Mouse (Mus musculus): ENCODE data around the gene Ppp2r5d. TPM values are rescaled to one million over a fixed set of nuclear protein-coding genes. Genes with fewer than 3 reads are reported as not detected.

Ppp2r5d gene
- polyA plus RNA-seq (2014; fragmentation: Nextera tagmentation; extraction: Ambion mirVana), result 52.5 and 63.6 TPM in 2 replicates

GRCm38 (mm10) chr17:46704887-46705835, at the start of gene Ppp2r5d:
Ppp2r5d (minus strand) TSS chr17:46705111.
- H3K36me3 ChIP-seq (ENCODE audit: control insufficient read depth, insufficient read depth, low read length), result no peaks in the 10 kb centered on the region
- peak; percentile 93 for ATAC-seq (replicated peaks; ENCODE audit: insufficient number of reproducible peaks, low FRiP score, low TSS enrichment)
- H3K4me1 ChIP-seq (ENCODE audit: control insufficient read depth, insufficient read depth, low read length), result peaks cover 26% of the 10 kb centered on the region
- 2% methylated on average over 48 of the region's 48 CpGs for WGBS (ENCODE audit: insufficient replicate concordance)
- H3K9ac ChIP-seq (ENCODE audit: low read depth, low read length), result peak within 1 kb of the TSS; percentile 88
- no peaks in the 10 kb centered on the region for H3K27me3 ChIP-seq (ENCODE audit: control insufficient read depth, insufficient read depth, low read length)
- H3K4me2 ChIP-seq, result peak within 1 kb of the TSS; percentile 89
- H3K4me3 ChIP-seq (ENCODE audit: low read depth, low read length), result peak within 1 kb of the TSS; percentile 93
- H3K9me3 ChIP-seq (replicated peaks; ENCODE audit: control insufficient read depth, low read length), result no peaks in the 10 kb centered on the region
- peak within 1 kb of the TSS; percentile 91 for H3K27ac ChIP-seq (ENCODE audit: low read depth, low read length)

- peak; percentile 98 for ATAC-seq (replicated peaks; ENCODE audit: insufficient number of reproducible peaks, low FRiP score, low TSS enrichment)
- Histone ChIP-seq H3K27ac (ENCODE audit: low read depth, low read length) (peak within 1 kb of the TSS; percentile 74), H3K9ac (ENCODE audit: low read depth, low read length) (peak within 1 kb of the TSS; percentile 77), H3K27me3 (ENCODE audit: control insufficient read depth, insufficient read depth, low read length) (no peaks in the 10 kb centered on the region), H3K4me3 (ENCODE audit: low read depth, low read length) (peak within 1 kb of the TSS; percentile 67), H3K4me1 (ENCODE audit: control insufficient read depth, insufficient read depth, low read length) (peaks cover 7% of the 10 kb centered on the region), H3K9me3 (replicated peaks; ENCODE audit: control insufficient read depth, low read length) (no peaks in the 10 kb centered on the region; the same call in 1 of the 2 replicates), H3K4me2 (peak within 1 kb of the TSS; percentile 75), H3K36me3 (ENCODE audit: control insufficient read depth, insufficient read depth, low read length) (no peaks in the 10 kb centered on the region)
- WGBS (ENCODE audit: insufficient replicate concordance), result 1% methylated on average over 57 of the region's 58 CpGs
Measured at GRCm38 (mm10) chr17:46751794-46752556, 47.1 kb upstream of the Ppp2r5d start, which contains the start of gene Cnpy3. Cnpy3 (minus strand) TSS chr17:46752214.

GRCm38 (mm10) chr17:46751056-46751793, 46.3 kb upstream of the Ppp2r5d start:
- WGBS (ENCODE audit: insufficient replicate concordance), result 30% methylated on average over 16 of the region's 16 CpGs
- peak overlapping the region; percentile 67 for H3K4me3 ChIP-seq (ENCODE audit: low read depth, low read length)
- peaks cover 7% of the 10 kb centered on the region for H3K4me1 ChIP-seq (ENCODE audit: control insufficient read depth, insufficient read depth, low read length)
- H3K9ac ChIP-seq (ENCODE audit: low read depth, low read length), result peak overlapping the region; percentile 77
- no peaks in the 10 kb centered on the region for H3K27me3 ChIP-seq (ENCODE audit: control insufficient read depth, insufficient read depth, low read length)
- no peaks in the 10 kb centered on the region for H3K36me3 ChIP-seq (ENCODE audit: control insufficient read depth, insufficient read depth, low read length)
- H3K4me2 ChIP-seq, result peak overlapping the region; percentile 75
- H3K9me3 ChIP-seq (replicated peaks; ENCODE audit: control insufficient read depth, low read length), result no peaks in the 10 kb centered on the region; the same call in 1 of the 2 replicates
- no peak; the same call in 1 of the 2 replicates for ATAC-seq (replicated peaks; ENCODE audit: insufficient number of reproducible peaks, low FRiP score, low TSS enrichment)
- peak overlapping the region; percentile 74 for H3K27ac ChIP-seq (ENCODE audit: low read depth, low read length)

GRCm38 (mm10) chr17:46750580-46750979, 45.7 kb upstream of the Ppp2r5d start:
- WGBS (ENCODE audit: insufficient replicate concordance), result 89% methylated on average over 4 of the region's 4 CpGs
- ATAC-seq (replicated peaks; ENCODE audit: insufficient number of reproducible peaks, low FRiP score, low TSS enrichment), result no peak
- Histone ChIP-seq H3K4me2 (peak overlapping the region; percentile 75), H3K9me3 (replicated peaks; ENCODE audit: control insufficient read depth, low read length) (no peaks in the 10 kb centered on the region; the same call in 1 of the 2 replicates), H3K4me1 (ENCODE audit: control insufficient read depth, insufficient read depth, low read length) (peaks cover 7% of the 10 kb centered on the region), H3K9ac (ENCODE audit: low read depth, low read length) (peak overlapping the region; percentile 77; the same call in 1 of the 2 replicates), H3K36me3 (ENCODE audit: control insufficient read depth, insufficient read depth, low read length) (no peaks in the 10 kb centered on the region), H3K27ac (ENCODE audit: low read depth, low read length) (no peak overlapping the region), H3K27me3 (ENCODE audit: control insufficient read depth, insufficient read depth, low read length) (no peaks in the 10 kb centered on the region), H3K4me3 (ENCODE audit: low read depth, low read length) (no peak overlapping the region; the same call in 1 of the 2 replicates)

GRCm38 (mm10) chr17:46749282-46749681, 44.4 kb upstream of the Ppp2r5d start:
- no peak for ATAC-seq (replicated peaks; ENCODE audit: insufficient number of reproducible peaks, low FRiP score, low TSS enrichment)
- H3K4me1 ChIP-seq (ENCODE audit: control insufficient read depth, insufficient read depth, low read length), result peaks cover 7% of the 10 kb centered on the region
- no peaks in the 10 kb centered on the region; the same call in 1 of the 2 replicates for H3K36me3 ChIP-seq (ENCODE audit: control insufficient read depth, insufficient read depth, low read length)
- no peak overlapping the region for H3K4me3 ChIP-seq (ENCODE audit: low read depth, low read length)
- H3K4me2 ChIP-seq, result no peak overlapping the region
- H3K27me3 ChIP-seq (ENCODE audit: control insufficient read depth, insufficient read depth, low read length), result no peaks in the 10 kb centered on the region
- H3K27ac ChIP-seq (ENCODE audit: low read depth, low read length), result no peak overlapping the region
- 85% methylated on average over 5 of the region's 5 CpGs for WGBS (ENCODE audit: insufficient replicate concordance)
- H3K9me3 ChIP-seq (replicated peaks; ENCODE audit: control insufficient read depth, low read length), result no peaks in the 10 kb centered on the region
- H3K9ac ChIP-seq (ENCODE audit: low read depth, low read length), result no peak overlapping the region

- no peak overlapping the region for H3K9ac ChIP-seq (ENCODE audit: low read depth, low read length)
- H3K9me3 ChIP-seq (replicated peaks; ENCODE audit: control insufficient read depth, low read length), result no peaks in the 10 kb centered on the region
- peaks cover 7% of the 10 kb centered on the region for H3K4me1 ChIP-seq (ENCODE audit: control insufficient read depth, insufficient read depth, low read length)
- no peak overlapping the region for H3K27ac ChIP-seq (ENCODE audit: low read depth, low read length)
- 92% methylated on average over 2 of the region's 2 CpGs for WGBS (ENCODE audit: insufficient replicate concordance)
- H3K4me3 ChIP-seq (ENCODE audit: low read depth, low read length), result no peak overlapping the region
- H3K36me3 ChIP-seq (ENCODE audit: control insufficient read depth, insufficient read depth, low read length), result peaks cover 2% of the 10 kb centered on the region; the same call in 1 of the 2 replicates
- ATAC-seq (replicated peaks; ENCODE audit: insufficient number of reproducible peaks, low FRiP score, low TSS enrichment), result no peak
- H3K27me3 ChIP-seq (ENCODE audit: control insufficient read depth, insufficient read depth, low read length), result no peaks in the 10 kb centered on the region
- H3K4me2 ChIP-seq, result no peak overlapping the region
Measured at GRCm38 (mm10) chr17:46747806-46748205, 42.9 kb upstream of the Ppp2r5d start.

- Histone ChIP-seq H3K4me1 (ENCODE audit: control insufficient read depth, insufficient read depth, low read length) (peaks cover 4% of the 10 kb centered on the region), H3K27me3 (ENCODE audit: control insufficient read depth, insufficient read depth, low read length) (no peaks in the 10 kb centered on the region), H3K4me3 (ENCODE audit: low read depth, low read length) (no peak overlapping the region), H3K27ac (ENCODE audit: low read depth, low read length) (no peak overlapping the region), H3K9ac (ENCODE audit: low read depth, low read length) (no peak overlapping the region), H3K36me3 (ENCODE audit: control insufficient read depth, insufficient read depth, low read length) (peaks cover 2% of the 10 kb centered on the region; the same call in 1 of the 2 replicates), H3K4me2 (no peak overlapping the region), H3K9me3 (replicated peaks; ENCODE audit: control insufficient read depth, low read length) (no peaks in the 10 kb centered on the region)
- WGBS (ENCODE audit: insufficient replicate concordance), result 81% methylated on average over 8 of the region's 8 CpGs
- no peak for ATAC-seq (replicated peaks; ENCODE audit: insufficient number of reproducible peaks, low FRiP score, low TSS enrichment)
Measured at GRCm38 (mm10) chr17:46747234-46747633, 42.3 kb upstream of the Ppp2r5d start.

- H3K4me2 ChIP-seq, result no peak overlapping the region
- 93% methylated on average over 2 of the region's 2 CpGs for WGBS (ENCODE audit: insufficient replicate concordance)
- no peak overlapping the region for H3K9ac ChIP-seq (ENCODE audit: low read depth, low read length)
- H3K27me3 ChIP-seq (ENCODE audit: control insufficient read depth, insufficient read depth, low read length), result no peaks in the 10 kb centered on the region
- peaks cover 2% of the 10 kb centered on the region; the same call in 1 of the 2 replicates for H3K36me3 ChIP-seq (ENCODE audit: control insufficient read depth, insufficient read depth, low read length)
- H3K4me1 ChIP-seq (ENCODE audit: control insufficient read depth, insufficient read depth, low read length), result no peaks in the 10 kb centered on the region
- H3K9me3 ChIP-seq (replicated peaks; ENCODE audit: control insufficient read depth, low read length), result no peaks in the 10 kb centered on the region
- no peak overlapping the region for H3K4me3 ChIP-seq (ENCODE audit: low read depth, low read length)
- ATAC-seq (replicated peaks; ENCODE audit: insufficient number of reproducible peaks, low FRiP score, low TSS enrichment), result no peak
- H3K27ac ChIP-seq (ENCODE audit: low read depth, low read length), result no peak overlapping the region
Measured at GRCm38 (mm10) chr17:46745506-46745905, 40.6 kb upstream of the Ppp2r5d start.
